Mouse (Mus musculus) ES-CJ7 (cell line): ENCODE measurements around the gene Cnksr3.
A peak's percentile ranks its signal among the peaks of the same experiment; 100 is the strongest.

ENCODE experiments used
- DNase-seq: peaks from one replicate; pipeline ENCODE4 v3.0.0; 2011; ENCODE audit warnings: low read depth, low spot score

Cnksr3 gene

DNA sequence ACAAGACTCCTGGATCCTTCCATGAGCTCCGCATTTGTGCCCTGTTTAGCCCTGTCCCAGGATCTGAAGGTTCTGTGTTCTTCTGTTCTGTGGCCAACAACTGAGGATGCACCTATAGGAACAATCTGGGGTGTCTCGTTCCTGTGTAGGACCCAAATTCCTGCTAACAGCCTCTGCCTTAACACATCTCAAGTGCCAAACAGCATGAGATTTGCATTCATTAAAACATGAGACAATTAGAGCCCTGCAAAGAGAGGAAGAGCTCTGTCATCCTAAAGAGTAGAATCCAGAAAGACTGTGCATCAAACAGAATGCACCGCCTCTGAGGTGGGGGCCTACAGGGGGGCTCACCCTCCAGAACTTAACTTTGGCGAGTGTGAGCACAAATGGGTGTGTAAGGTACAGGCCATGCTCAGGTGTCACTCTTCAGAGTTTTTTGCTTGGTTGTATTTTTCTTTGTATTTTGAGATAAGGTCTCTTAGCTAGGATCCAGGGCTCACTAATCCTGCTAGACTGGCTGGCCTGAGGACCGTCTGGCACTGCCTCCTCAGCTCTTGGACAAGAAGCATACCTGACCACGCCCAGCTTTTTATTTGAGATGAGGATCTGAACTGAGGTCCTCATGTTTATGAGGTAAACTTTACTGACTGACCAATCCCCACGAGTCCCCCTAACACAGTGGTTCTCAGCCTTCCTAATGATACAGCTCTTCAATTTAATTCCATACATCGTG is 15.2 kb downstream of the Cnksr3 start:
- DNase-seq, result no peak

DNA sequence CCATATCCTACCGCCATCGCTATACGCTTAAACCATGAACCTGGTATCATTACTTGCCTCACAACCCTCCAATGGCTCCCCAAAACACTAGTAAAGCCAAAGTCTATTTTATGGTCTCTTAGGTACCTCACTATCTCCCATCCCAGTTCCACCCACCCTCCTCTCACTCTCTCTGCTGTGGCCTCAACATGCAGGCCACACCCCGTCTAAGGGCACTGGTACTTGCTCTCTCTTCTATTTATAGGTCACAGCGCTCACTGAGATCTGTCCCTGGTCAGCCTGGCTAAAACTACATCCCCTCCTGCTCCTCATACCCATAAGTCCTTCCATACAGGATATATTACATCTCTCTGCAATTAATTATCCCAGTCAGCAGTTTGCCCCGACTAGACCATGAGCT is 16.1 kb downstream of the Cnksr3 start:
- no peak for DNase-seq

DNA sequence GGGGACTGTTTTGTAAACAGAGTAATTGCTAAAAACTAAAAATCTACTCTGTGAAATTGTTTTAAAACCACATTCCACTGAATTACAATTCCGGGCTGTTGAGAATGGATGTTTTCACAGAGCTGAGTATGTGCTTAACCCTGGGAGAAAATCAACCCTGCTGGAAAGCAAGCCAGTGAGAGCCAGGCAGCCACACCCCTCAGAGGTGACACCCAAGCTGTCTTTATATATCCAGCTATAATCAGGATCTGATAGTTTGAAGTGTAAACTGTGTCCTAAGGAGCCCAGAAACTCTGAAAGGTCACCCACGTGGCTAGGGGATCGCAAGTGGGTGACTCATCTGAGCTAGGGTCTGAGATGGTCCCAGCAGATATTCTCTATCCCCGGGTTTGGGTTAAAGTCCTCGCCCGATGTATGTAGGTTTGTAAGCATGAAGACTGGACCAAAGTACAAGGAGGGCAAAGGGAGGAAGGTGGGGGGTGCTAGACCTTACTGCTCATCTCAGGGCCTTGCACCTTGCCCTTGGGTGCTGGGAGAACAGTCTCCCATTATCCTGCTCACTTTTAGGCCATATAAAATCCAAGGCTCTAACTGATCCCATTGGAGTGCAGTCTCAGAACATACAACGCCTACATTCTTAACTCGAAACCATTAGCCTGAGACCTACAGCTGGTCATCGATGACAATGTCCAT is 20.2 kb downstream of the Cnksr3 start:
- DNase-seq, result no peak

DNA sequence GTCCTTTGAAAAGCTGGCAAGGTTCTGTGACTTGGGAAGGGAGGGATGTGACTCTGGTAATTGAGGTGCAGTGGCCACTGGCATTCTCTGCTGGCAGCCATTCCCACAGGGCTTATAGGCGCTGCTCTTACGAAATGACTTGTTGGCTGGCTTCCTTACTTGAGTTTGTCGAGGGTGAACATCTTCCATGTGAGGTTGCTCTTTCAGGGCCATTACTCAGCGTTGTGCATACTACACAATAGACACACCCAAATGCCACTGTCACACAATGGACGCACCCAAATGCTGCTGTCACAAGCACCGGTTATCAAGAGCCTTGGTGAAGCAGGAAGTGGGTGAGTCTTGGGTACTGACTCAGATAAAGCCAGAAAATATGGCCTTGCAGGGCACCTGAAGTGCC is 22.8 kb downstream of the Cnksr3 start:
- DNase-seq, result peak; percentile 25

DNA sequence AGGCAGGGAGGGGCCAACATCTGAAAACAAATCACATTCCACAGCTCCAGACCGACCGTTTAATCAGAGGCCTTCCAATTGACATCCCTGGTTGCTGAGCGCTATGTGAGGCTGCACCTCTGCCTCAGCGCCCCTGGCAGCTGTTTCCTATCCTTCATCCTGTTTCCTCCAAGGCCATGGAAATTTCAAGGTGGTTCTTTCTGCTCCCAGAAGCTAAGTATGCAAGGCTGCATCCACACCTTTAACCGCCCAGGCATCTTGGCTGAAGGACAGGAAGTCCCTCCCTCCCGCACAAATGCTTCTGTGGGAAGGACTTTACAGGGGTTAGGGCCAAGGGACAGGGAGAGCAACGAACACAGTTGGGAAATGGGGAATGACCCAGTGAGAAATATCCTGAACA is 24.2 kb downstream of the Cnksr3 start:
- DNase-seq, result peak; percentile 28

DNA sequence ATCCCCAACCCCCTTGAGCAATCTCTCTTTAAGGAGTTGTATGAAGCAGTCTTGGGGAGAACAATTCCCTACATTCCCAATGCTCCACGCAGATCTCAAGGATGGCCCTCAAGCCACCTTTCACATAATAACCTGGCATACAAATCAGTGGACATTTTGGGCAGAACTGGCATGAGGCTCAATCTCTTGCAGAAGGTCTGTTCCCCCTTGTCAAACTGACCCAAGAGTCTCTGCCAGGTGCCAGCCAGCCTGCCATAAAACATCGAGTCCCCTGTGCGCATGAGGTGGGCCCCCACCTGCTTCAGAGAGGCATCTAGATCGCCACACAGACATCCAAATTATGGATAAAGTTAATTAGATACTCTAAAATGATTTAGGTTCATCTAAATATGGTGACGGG is 25.0 kb downstream of the Cnksr3 start:
- no peak for DNase-seq

DNA sequence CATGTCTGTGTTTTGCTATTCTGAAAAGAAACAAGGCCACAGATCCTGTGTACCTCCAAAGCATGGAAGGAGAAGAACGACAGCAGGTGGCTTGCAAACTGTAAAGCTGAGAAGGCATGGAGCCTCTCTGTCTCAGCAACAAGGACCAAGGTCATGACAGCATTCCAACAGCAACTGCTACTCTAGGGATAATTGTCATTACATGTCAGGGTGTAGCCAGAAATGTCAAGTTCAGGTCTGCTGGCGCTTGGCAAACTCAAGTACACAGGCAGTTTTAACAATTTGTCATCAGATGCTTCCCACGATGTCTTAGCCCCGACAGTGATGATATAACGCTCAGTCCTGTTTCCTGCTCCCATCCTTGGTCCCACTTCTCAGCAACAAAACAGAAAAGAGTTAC is 26.0 kb downstream of the Cnksr3 start:
- DNase-seq, result no peak

DNA sequence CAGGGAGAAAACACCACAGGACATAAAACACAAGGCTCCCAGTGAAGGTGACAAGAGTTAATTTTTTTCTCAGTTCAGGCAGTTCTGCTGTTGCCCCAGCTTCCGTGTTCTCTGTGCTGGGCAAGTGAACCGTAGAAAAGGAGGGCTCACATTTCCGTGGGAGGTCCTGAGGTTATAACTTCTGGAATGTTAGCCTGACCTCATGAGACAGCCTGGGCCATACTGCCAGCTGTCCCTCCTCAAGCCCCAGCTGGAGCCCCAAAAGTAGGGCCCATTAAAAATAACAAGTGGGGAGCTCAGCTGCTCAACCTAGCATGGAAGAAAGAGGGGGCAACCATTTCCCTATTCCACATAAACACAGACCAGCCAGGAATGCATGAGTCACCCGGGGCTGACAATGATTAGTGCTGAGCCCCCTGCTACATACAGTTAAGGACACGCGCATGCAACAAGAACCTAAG is 28.8 kb downstream of the Cnksr3 start:
- no peak for DNase-seq

DNA sequence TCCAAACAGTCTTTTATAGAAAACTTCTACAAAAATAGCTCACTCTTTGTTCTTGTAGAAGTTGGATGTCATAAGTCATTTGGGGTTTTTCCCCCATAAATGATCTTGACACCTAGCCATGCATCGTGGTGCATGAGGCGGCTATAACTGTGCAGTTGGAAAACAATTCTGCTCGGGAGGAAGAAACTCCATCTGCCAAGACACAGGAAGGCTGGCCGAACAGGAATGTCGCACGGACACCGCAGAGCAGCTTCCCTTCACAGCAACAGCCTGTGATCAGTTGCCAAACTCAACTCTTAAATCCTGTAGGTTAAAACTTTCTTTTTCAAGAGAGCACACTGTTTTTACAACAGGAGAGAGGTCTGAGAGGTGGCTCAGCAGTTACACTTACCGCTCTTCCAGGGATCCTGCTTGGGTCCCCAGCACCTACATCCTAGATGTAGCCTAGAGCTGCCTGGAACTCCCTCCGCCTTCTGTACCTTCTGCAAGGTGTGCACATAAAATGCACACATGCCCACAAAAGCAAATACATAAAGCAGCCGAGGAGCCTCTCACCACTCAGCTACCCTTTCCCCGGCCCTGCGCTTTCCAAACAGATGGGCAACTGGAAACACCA is 29.4 kb downstream of the Cnksr3 start:
- no peak for DNase-seq

DNA sequence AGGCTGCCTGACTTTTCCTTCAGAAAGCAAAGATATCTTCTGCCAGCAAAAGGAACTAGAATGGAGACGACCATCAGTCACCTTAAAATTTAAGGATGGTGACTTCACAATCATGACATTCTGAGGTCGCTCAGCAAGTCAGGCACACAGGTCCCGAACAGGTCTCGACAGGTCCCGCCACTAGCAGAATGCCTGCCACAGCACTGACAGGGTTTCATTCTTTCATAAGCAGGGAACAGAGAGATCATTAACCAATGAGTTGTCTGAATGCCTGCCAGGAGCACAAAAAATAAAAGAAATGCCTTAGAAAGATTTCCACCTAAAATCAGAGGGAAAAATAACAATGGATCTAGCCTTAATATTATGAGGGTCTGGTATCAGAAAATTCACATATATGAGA is 31.7 kb downstream of the Cnksr3 start:
- DNase-seq, result no peak

DNA sequence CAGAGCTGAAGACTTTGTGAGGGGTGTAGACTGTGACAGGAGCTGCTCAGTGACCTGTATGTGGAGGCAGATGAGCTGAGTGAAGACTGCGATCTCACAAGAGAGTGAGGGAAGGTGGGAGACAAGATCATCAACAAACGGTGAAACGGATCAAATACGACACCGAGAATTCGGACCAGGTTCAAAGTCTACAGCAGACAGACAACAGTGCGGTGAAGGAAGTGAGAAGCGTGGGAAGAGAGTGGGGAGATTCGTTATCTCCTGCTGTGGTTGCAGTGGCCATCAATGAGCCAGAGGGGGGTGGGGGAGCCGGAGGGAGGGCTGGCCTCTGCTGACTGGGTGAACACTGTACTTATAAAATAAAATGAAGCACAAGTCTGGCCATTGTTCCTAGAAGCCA is 33.5 kb downstream of the Cnksr3 start:
- no peak for DNase-seq

DNA sequence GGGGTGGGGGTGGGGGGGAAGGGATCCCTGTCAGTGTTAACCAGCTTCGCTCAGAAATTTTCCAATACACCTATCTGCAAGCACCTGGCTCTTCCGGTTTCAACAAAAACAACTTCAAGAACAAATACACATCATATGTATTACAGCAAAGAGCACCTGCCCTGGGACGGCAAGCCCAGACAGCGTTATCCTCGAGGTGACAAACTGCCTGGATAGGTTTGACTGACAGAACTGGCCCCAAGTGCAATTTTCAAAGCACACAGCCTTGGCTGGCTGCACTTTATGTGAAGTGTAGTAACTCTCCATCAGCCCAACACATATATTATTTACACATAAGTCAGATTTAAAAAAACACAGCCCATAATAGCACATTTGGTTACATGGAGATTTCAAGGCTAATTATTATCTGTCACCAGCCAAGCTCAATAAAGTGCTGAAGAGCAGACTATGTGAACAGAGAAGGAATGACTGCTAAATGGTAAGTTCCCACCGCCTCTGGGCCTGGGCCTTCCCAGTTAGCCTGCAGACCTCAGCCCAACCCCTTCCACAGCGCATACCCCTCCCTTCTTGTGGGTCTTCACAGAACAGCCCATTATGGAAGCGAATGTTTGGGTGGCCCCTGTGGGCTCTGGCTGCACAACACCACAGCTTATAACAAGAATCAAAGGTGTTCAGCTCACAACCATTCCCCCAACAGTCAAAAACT is 35.7 kb downstream of the Cnksr3 start:
- no peak for DNase-seq

DNA sequence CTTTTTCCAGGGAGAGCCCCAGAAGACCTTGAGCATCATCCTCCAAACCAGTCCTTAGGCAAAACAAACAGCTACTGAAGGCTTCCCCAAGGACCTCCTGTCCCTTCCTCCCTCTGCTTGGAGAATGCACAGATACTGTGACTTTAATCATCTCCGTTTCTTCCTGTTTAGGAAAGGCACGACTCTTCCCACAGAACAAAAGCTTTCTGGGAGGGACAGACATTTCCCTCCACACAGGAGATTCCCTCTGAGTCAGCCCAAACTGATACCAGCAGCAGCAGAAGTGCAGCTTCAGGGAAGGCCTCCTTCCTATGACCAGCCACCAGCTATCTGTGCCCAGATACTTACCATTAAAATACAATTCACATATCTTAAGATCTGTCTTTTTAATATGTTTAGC is 37.6 kb downstream of the Cnksr3 start:
- DNase-seq, result no peak

DNA sequence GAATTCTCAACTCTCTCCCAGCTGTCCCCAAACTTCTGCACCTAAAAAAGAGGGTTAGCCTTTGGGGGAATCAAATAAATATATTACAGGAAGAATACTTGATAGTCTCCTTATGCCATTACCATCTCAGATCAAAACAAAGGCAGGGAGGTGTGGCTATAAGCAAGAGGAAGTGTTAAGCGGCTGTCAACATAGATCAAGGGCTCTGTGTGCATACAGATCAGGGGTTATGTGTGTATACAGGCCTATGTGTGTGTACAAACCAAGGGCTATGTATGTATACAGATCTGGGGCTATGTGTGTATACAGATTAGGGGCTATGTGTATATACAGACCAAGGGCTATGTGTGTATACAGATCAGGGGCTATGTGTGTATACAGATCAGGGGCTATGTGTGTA is 38.9 kb downstream of the Cnksr3 start:
- no peak for DNase-seq

DNA sequence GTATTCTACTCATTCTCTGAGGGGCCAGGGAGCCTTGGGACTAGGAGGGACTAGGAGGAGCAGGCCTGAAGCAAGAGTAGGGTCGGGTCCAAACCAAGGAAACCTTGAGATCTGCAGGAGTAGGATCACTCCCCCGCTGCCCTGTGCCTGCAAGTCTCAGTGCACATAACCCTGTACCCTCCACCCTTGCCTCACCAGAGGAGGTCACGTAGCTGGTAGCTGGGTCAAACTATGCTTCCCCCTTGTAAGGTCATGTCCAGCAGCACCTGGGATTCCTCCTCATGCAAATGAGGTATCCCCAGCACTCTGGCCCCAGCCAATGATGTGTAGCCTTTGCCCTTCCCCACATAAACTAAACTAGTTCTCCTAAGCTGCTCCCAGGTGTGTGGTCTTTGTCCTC is 41.6 kb downstream of the Cnksr3 start:
- DNase-seq, result no peak

DNA sequence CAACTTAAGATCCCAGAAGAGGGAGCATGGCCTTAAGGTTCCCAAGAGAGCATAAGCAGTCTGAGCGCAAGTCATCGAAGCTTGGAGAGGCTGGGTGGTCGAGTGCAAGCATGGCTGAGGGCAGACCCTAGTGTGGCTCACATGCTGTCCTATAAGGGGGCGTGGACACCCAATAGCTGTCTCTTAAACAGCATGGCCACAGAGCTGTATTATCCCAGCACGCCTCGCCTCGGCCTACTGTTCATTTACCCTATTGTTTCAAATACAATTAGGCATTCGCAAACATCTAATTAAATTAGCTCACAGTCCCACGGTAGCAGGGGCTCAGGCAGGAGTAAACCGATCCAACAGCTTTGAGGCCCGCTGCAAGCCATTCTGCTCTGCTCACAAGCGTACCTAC is 49.0 kb downstream of the Cnksr3 start:
- no peak for DNase-seq

DNA sequence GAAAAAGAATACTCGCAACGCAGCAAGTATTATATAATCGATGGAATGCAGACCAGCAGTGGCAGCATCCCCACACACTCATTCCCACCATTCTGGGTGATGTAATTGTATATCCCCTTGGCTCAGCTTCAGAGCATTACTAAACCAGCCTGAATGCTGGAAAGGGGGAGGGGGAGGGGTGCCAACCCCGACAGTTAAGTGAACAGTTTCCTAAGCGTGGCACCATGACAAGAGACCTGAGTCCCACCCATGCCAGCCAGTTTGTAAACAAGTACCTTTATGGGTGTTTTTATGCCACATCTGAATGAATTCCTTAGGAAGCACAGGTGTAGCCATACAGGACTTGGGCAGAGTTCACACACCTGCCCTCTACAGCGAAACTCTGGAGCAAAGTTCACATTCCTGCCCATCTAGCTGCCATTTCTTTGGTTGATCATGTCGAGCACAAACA is 53.0 kb downstream of the Cnksr3 start:
- no peak for DNase-seq

DNA sequence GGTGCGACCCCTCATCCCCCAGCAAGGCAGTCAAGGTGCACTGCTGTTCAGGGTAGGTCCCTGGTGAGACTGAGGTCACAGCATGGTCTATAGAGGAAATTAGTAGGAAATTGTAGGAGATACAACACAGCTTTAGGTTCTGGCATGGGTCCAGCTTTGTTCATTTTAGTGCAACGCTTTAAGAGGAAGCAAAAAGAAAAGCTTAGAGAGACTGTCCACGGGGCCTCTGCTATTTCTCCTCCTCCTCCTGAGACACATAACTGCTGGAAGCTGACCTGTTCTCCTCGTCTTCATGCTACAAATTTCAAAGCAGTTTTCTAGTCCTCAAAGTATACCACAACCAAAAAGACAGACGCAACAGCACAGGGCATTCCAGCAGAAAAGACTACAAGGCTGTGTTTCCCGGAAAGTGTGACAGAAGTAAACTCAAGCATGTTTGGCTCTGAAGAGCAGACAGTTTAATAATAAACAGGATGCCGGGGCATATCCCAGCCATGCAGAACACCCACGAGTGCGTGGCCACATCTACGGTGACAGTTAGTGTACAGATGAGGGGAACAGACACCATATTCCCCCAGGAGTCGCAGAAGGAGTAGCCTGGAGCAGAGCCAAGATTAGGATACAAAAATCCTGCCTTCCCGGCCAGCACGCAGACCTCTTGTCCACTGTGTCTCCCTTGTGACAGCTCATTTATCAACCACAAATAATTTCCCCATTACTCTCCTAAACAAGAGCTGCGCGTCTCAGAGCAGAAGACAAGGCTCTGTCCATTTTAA is 53.6 kb downstream of the Cnksr3 start:
- no peak for DNase-seq

DNA sequence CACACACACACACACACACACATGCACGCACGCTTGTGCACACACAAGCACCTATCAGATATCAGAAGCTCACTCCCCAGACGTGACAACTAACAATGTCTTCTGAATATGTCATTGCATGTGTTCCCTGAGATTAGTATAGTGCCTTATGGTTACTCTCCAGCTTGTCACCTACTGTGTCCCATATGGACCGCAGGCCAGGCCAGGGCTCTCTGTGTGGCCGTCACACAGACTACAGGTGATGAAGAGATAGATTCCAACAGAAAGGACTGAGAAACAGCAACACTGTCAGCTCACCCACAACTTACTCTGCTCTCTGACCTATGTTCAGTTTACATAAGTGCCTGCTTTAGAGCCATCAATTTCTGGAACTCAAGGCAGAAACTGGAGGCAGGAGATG is 57.2 kb downstream of the Cnksr3 start:
- no peak for DNase-seq

DNA sequence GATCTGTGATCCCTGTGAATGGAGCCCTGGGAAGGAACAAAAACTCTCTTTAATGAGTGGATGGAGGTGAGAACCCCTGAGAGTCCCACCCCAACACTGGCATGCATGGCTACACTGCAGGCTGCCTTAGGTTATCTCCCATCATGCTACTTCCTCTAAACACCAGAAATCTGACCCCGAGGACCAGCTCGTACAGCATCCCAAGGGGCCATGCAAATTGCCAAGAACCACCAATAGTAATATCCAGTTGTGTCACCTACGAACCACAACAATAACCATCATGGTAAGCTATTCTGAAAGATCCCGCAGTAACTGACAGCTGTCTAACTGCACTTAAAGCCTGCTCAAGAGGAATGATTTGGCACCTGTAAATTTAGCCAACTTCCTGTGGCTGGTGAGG is 59.1 kb downstream of the Cnksr3 start:
- no peak for DNase-seq
